Mouse (Mus musculus): ENCODE data around the gene Arhgap17. TPM values are rescaled to one million over a fixed set of nuclear protein-coding genes. Genes with fewer than 3 reads are reported as not detected.

Gene Arhgap17
- polyA plus RNA-seq, 1 experiment: 65.6 TPM

DNA sequence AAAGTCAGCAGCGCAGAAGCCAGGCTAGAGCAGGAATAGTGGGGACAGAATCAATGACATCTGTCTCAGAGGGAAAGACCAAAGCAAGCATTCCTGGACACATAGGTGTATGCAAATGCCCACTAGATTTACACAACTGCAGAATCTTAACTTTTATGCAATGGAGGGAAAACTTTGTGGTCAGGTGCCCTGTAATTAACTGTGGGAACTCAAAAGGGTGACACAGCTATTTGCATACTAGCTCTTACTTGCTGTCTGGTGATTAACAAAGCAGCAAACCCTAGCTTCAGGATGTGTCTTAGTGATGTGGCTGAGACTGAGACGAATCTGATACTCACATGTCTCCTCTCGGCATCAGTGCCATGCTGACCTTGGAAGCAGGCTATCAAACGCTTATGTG lies 42.8 kb downstream of the Arhgap17 start:
- TF ChIP-seq GATA1 (IDR thresholded peaks at IDR 0.05; ENCODE audit: low read length): no peak

DNA sequence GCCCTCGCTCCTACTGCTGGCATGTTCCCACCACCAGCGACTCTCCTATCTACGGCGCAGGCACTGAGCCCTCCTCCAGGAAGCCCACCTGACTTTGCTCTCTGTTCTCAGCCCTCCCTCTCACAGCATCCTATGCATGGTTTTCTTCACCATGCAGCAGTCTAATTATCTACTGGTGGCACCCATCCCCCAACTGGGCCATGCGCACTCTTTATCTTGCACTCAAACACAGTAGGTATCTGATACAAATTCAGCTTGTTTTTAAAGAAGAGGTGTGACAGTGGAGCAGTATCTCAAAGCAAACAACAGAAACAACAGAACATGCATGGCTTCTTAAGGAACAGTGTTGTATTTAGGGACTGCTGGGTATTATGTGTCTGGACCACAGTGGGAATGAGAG lies 43.7 kb downstream of the Arhgap17 start:
- no peak for TF ChIP-seq GATA1 (IDR thresholded peaks at IDR 0.05; ENCODE audit: low read length)

DNA sequence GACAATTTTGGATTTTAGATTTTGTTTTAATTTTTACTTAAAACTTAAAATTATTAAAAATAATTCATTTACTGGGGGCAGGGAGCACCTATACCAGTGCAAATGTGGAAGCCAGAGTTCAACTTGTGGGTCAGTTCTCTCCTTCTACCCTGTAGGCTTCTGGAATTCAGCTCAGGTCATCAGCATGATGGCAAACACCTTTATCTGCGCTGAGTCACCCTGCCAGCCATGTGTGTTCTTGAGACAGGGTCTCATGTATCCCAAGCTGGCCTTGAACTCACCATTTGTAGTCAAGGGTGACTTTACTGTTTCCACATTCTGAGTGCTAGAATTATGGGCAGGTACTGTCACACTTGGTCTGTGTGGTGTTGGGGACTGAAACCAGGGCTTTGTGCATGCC lies 45.6 kb downstream of the Arhgap17 start:
- TF ChIP-seq GATA1 (IDR thresholded peaks at IDR 0.05; ENCODE audit: low read length): no peak

DNA sequence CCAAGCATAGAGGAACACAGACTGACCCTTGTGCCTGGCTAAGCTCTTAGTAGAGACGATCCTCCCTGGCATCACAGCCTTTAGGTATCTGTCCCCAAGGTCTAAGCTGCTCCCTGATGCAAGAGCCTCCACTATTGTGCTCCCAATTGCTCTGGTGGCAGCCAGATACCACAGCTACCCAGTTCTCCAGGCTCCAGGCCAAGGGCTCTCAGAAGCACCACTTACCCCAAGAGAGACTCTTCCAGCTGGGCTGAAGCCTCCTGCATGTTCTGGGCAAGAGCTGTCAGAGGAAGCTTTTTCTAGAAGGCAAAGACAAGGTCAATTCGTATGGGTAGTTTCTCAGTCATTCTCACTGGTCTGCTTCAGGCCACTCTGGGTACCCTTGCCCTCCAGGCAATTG lies 46.3 kb downstream of the Arhgap17 start:
- no peak for TF ChIP-seq GATA1 (IDR thresholded peaks at IDR 0.05; ENCODE audit: low read length)

DNA sequence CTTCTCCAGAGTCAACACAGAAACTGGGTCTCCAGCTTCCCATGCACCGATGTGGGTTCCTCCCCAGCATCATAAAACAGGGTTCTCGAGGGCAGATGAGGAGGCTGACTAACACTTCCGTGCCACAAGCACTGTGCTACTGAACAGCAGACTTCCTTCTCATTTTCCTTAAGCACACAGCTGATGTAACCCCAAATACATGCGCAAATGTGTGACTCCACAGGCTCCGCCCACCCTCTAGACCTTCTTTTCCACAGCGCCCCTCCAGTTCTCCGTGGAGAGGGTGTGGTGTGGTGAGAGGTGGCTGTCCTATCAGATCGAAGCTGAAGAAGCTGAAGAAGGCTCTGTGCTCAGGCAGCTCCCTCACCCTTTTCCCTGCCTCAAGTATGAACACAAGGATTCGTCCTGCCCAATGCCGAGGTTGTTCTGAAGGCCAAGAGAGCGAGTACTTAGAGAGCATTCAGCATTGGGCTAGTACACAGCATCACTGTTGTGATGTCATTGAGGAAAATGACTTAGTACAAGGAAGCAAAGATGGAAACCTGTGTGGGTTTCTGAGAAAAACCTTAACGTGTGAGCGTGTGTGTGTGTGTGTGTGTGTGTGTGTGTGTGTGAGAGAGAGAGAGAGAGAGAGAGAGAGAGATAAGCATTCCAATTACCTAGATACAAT lies 47.1 kb downstream of the Arhgap17 start:
- no peak for TF ChIP-seq GATA1 (IDR thresholded peaks at IDR 0.05; ENCODE audit: low read length)

DNA sequence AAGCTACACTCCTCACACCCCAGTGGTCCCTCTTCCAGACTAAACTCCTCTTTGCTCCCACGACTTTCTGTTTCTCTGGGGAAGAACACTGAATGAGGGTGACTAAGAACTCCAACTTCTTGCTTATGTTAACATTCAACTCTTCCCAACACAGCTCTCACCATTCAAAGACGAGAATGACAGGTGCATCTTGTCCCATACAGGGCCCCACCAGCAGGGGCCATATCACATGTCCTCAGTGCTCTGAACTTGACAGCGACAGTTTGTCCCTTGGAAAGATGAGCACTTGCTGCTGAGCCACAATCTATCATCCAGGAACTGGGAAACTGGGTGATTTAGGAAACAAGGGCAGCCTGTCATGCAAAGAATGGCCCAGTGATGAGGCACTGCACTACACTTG lies 57.0 kb downstream of the Arhgap17 start:
- no peak for TF ChIP-seq GATA1 (IDR thresholded peaks at IDR 0.05; ENCODE audit: low read length)

DNA sequence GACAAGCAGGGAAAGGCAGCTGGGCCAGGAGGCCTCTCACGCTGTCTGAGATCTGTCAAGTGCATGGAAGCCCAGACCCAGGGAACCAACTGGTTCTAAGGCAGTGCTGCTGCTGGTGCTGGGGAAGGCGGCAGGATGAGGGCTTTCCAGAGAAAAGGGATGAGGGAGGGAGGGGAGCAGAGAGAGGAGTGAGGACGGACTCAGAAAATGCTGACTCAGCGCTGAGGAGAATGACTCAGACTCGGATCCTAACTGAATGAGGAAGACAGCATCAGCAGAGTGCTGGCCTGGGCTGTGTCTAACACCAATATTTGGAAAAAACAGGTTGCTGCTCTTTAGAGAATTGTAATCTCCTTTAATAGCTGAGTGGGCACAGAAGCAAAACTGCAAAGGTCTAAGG lies 57.9 kb downstream of the Arhgap17 start:
- TF ChIP-seq GATA1 (IDR thresholded peaks at IDR 0.05; ENCODE audit: low read length): no peak

DNA sequence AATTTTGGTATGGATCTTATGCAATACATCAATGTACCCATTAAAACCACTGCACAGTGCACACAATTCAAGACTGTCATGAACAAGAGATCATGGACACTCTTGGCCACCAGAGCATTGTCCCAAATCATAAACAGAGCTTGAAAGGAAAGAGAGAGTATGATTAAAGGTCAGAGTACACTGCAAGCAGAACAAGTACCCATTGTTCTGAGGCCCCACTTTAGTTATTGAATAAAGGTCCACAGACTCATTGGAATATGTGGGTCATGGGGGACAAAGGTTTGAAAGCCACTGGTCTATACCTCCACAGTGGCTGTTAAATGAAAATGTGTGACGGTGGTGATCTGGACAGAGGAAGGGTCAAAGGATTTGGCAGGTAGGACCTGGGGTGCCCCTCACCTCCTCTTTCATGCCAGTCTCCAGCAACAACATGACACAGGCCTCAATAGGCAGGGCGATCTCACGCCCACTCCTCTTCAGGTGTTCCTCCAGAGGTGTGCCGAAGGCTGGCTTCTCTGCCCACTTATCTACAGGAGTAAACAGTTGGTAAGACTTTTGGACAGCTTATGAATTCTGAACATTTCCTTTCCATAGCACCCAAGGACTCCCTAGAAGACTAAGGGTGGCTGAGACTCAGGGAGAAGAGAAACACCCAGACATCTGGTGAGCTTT lies 61.7 kb downstream of the Arhgap17 start:
- no peak for TF ChIP-seq GATA1 (IDR thresholded peaks at IDR 0.05; ENCODE audit: low read length)

DNA sequence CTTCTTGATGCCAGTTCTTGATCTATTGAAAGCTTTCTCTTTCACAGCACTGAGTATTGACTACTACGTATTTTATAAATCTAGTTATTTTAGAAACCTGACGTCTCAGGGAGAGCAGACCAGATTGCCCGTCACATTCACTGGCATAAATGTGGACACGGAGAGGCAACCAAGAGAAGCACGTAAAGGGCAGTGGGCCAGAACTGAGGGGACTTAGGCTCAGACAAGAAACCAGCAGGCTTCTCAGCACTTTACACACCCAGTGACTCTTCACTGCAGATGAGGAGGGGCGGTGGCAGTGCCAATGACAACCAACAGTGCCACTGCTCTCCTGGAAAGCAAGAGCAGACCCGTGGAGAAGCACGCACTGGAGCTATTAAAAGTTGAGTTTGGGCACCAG lies 62.5 kb downstream of the Arhgap17 start:
- TF ChIP-seq GATA1 (IDR thresholded peaks at IDR 0.05; ENCODE audit: low read length): no peak

DNA sequence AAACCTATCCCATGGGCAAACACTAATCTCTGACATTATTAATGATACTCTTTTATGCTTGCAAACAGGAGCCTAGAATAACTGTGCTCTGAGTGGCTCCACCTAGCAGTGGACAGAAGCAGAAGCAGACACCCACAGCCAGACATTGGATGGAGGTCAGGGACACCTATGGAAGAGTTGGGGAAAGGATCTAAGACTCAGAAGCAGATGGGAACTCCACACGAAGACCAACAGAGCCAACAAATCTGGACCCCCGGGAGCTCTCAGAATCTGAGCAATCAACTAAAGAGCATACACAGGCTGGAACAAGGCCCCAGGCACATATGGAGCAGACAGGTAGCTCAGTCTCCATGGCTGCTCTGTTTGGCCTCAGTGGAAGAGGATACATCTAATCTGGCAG lies 64.3 kb downstream of the Arhgap17 start:
- no peak for TF ChIP-seq GATA1 (IDR thresholded peaks at IDR 0.05; ENCODE audit: low read length)

DNA sequence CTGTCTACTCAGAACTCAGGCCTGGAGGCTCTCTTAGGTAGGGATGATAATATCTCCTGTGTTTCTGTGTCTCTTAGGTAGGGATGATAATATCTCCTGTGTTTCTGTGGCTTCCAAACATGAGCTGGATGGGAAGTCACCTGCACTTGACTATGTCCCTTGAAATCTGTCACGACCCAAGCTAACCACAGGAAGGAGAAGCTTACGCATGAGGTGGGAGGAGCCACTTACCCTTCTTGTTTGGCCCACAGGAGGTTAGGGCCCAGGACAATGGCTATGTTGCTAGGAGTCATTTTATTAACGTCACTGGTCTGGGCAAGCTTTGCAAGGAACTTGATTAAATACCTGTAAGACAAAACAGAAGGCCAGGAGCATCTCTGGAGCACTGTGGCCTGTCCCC lies 69.5 kb downstream of the Arhgap17 start:
- no peak for TF ChIP-seq GATA1 (IDR thresholded peaks at IDR 0.05; ENCODE audit: low read length)

DNA sequence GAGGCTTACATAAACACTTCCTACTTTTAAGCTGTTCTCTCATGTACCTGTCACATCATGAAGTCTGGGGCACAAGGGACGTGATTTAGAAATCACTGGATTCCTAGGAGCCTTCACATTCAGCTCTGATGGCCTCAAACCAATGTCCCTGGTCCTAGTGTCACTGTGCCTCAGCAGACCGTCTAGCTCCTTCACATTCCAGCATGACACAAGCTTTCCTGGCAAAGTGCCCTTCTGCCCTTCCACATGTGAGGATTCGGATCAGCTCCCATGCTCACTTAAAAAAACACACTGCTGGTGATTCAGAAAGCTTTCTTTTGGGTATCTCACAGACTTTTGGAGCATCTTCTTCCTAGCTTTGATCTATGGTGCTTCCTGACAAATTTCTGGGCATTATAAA lies 71.5 kb downstream of the Arhgap17 start:
- no peak for TF ChIP-seq GATA1 (IDR thresholded peaks at IDR 0.05; ENCODE audit: low read length)

DNA sequence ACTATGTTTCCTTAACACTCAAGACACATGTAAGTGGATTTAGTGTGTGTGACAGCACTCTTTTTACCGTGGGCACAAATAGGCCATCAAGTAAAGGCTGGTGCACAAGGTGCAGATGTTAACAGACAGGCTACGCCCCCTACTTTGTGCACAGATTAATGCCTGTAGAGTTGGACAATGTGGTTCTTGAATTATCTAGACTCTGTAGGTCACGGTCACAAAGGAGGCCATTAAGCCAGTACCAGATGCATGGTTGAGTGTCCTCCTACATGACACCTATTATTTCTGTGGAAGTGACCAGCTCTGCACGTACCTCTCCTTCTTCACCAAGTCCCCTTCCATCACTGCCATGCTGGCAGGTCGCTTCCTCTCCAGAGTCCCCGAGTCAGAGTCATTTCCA lies 73.6 kb downstream of the Arhgap17 start:
- TF ChIP-seq GATA1 (IDR thresholded peaks at IDR 0.05; ENCODE audit: low read length): no peak

DNA sequence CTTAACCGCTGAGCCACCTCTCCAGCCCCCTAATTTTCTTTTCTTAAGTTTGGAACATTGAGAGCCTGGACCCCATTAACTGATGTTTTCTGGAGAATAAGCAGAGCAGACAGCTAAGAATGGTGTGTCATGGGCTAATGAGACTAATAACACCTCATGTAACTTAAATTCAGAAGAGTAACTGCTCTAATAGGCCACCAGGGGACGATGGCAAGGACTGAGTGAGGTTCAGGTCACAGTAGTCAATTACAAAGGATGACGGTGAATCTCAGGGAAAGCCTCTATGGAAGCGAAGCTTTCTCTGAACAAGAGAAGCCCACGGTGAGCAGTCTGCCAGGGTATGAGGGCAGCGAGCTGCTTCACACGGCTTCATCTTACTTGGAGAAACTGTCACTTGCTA lies 74.3 kb downstream of the Arhgap17 start:
- no peak for TF ChIP-seq GATA1 (IDR thresholded peaks at IDR 0.05; ENCODE audit: low read length)

DNA sequence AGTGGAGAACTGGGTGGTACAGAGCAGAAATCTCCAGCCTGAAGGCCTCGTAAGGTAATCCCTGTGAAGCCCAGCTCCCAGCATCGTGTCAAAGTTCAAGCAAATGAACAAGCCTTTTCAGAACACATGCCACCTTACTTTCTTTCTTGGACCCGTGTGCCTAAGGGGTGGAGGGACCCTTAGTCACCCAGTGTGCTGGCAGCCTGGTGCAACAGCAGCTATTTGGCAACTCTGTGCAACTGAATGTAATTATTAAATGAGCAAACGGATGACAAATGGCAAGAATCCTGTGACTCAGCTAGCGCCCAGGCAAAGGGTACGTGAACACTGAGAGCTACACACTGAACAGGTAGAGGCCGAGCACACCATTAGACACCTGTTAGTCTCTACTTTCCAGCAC lies 75.8 kb downstream of the Arhgap17 start:
- no peak for TF ChIP-seq GATA1 (IDR thresholded peaks at IDR 0.05; ENCODE audit: low read length)

DNA sequence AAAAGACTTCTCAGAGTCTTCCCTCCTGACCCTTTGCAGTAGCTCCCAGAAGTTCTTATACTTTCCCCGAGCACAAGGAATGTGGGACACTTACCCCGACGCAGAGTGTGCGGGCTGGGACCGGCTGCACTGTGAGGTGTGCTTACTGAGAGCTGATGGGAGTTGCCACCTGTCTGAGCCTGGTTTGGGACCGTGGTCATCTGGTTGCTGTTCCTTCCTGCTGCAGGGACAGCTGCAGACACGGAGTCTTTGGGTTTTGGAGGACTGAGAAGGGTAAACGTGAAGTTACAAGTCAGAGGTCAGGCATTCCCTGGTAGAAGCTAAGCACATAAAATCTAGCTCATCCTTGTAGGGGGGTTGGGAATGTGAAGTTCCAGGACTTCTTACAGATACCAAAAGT lies 77.8 kb downstream of the Arhgap17 start:
- TF ChIP-seq GATA1 (IDR thresholded peaks at IDR 0.05; ENCODE audit: low read length): no peak

DNA sequence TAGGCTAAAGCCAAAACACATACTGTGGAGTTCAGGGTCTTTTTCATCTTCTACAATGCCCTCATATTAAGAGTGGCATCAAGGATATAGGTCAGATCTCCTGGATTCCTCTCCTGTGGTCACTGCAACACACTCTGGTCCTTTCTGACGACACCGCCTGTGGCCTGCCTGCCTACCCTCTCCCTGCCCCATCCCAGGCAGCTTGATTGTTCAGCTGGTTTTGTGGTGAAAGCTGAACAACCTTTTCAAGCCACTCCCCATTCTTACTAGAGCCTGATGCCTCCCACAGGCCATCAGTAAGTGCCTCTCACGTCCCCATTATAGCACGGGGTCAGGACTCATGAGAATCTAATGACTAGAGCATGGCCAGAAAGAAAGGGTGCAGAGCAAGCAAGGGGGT lies 80.5 kb downstream of the Arhgap17 start:
- no peak for TF ChIP-seq GATA1 (IDR thresholded peaks at IDR 0.05; ENCODE audit: low read length)
